Mouse (Mus musculus) liver, embryonic 18 days (tissue): ENCODE results near the gene Sypl2. TPM values are rescaled to one million over a fixed set of nuclear protein-coding genes. Genes with fewer than 3 reads are reported as not detected.

Source experiments
- polyA plus RNA-seq: library from polyadenylated mRNA; depleted of rRNA; stranded (reverse); fragments of >200 nt; gene quantifications from 2 replicates; pipeline ENCODE4 v1.2.3, GENCODE M21; 2012; rRNA removed

The Sypl2 gene
- polyA plus RNA-seq = 0.03 and 0.06 TPM in 2 replicates

GRCm38 (mm10) chr3:108226558-108227350 is at the start of gene Sypl2:
Gene Sypl2 (minus strand): TSS chr3:108226648.

GRCm38 (mm10) chr3:108256719-108257637 is 30.5 kb upstream of the Sypl2 start, which contains the start of gene Psma5:
Gene Psma5 (plus strand): TSS chr3:108256926.

GRCm38 (mm10) chr3:108210771-108211139 is 15.7 kb downstream of the Sypl2 start, which contains the start of gene Atxn7l2:
Gene Atxn7l2 (minus strand): TSS chr3:108210934.

GRCm38 (mm10) chr3:108200329-108201323 is 25.8 kb downstream of the Sypl2 start, which contains the start of gene Cyb561d1:
Gene Cyb561d1 (minus strand): TSS chr3:108201212.

GRCm38 (mm10) chr3:108186098-108187047 is 40.1 kb downstream of the Sypl2 start, which contains the start of gene Amigo1:
Gene Amigo1 (plus strand): TSS chr3:108186335.

Other genes with a start within 250 kb of the Sypl2 start
- 13.2 and 19.6 TPM in 2 replicates for gene Gstm2, start 240.2 kb downstream of the Sypl2 start, polyA plus RNA-seq
- gene Gstm1, start 208.7 kb downstream of the Sypl2 start, polyA plus RNA-seq = 165 and 175 TPM in 2 replicates
- 11.0 and 14.0 TPM in 2 replicates for gene Gstm4, start 181.8 kb downstream of the Sypl2 start, polyA plus RNA-seq
- 41.3 and 56.1 TPM in 2 replicates for gene Ampd2, start 140.0 kb downstream of the Sypl2 start, polyA plus RNA-seq
- gene Gnat2, start 133.9 kb downstream of the Sypl2 start, polyA plus RNA-seq = 1.5 and 1.9 TPM in 2 replicates
- 36.8 and 37.1 TPM in 2 replicates for gene Gnai3, start 80.5 kb downstream of the Sypl2 start, polyA plus RNA-seq
- gene Gpr61, start 71.8 kb downstream of the Sypl2 start, polyA plus RNA-seq = 0.01 TPM in 1 of 2 replicates, not detected in the other
- gene Amigo1, start 40.3 kb downstream of the Sypl2 start, polyA plus RNA-seq = 1.9 and 2.2 TPM in 2 replicates
- gene Cyb561d1, start 25.4 kb downstream of the Sypl2 start, polyA plus RNA-seq = 1.8 and 1.9 TPM in 2 replicates
- gene Atxn7l2, start 15.7 kb downstream of the Sypl2 start, polyA plus RNA-seq = 1.6 and 1.9 TPM in 2 replicates
- gene Psma5, start 30.3 kb upstream of the Sypl2 start, polyA plus RNA-seq = 69.8 and 80.8 TPM in 2 replicates
- gene Sort1, start 57.4 kb upstream of the Sypl2 start, polyA plus RNA-seq = 10.5 and 12.8 TPM in 2 replicates
- gene Mybphl, start 138.3 kb upstream of the Sypl2 start, polyA plus RNA-seq = 1.0 and 2.0 TPM in 2 replicates
- gene Psrc1, start 157.2 kb upstream of the Sypl2 start, polyA plus RNA-seq = 13.2 and 14.0 TPM in 2 replicates
- gene Celsr2, start 188.9 kb upstream of the Sypl2 start, polyA plus RNA-seq = 0.30 and 0.39 TPM in 2 replicates
- 30.3 and 33.2 TPM in 2 replicates for gene Sars, start 218.6 kb upstream of the Sypl2 start, polyA plus RNA-seq